Mouse (Mus musculus): ENCODE results near the gene Zg16. TPM values are rescaled to one million over a fixed set of nuclear protein-coding genes. Genes with fewer than 3 reads are reported as not detected.
A peak's percentile ranks its signal among the peaks of the same experiment; 100 is the strongest.

Gene Zg16
- total and polyA plus RNA-seq, 2 experiments from 2014 or later: not detected

- Histone ChIP-seq H3K4me2 (ENCODE audit: low read depth, low read length) (no peak overlapping the region), H3K4me1 (ENCODE audit: control insufficient read depth, insufficient read depth) (no peaks in the 10 kb centered on the region), H3K36me3 (replicated peaks; ENCODE audit: control insufficient read depth, insufficient read depth, low read length) (no peaks in the 10 kb centered on the region), H3K9ac (replicated peaks; ENCODE audit: low read depth, low read length) (no peak overlapping the region), H3K27me3 (ENCODE audit: control insufficient read depth, insufficient read depth, low read length) (no peaks in the 10 kb centered on the region), H3K9me3 (replicated peaks; ENCODE audit: control insufficient read depth, low read length) (no peaks in the 10 kb centered on the region), H3K27ac (ENCODE audit: low read depth) (no peak overlapping the region), H3K4me3 (ENCODE audit: low read depth, low read length) (no peak overlapping the region)
- no peak for ATAC-seq (ENCODE audit: insufficient read depth, low read depth)
- 74% methylated on average over 11 of the region's 11 CpGs for WGBS
- TF ChIP-seq EP300 (IDR thresholded peaks at IDR 0.05; ENCODE audit: low read depth) (no peak), CTCF (IDR thresholded peaks at IDR 0.05; ENCODE audit: low read depth) (no peak)
- no peak for DNase-seq (ENCODE audit: low spot score)
Measured at GRCm38 (mm10) chr7:127114920-127115319, 27.8 kb upstream of the Zg16 start.

- 40% methylated on average over 12 of the region's 12 CpGs for whole genome bisulfite sequencing
- no peak overlapping the region; the same call in 1 of the 2 replicates for H3K9ac ChIP-seq (replicated peaks; ENCODE audit: low read depth, low read length)
- no peak for ATAC-seq (ENCODE audit: insufficient read depth, low read depth)
Measured at GRCm38 (mm10) chr7:127113614-127114259, 26.6 kb upstream of the Zg16 start.

GRCm38 (mm10) chr7:127112921-127113597 is 25.9 kb upstream of the Zg16 start:
- ATAC-seq (ENCODE audit: insufficient read depth, low read depth) (no peak), DNase-seq (ENCODE audit: low spot score) (no peak)
- Histone ChIP-seq H3K27me3 (ENCODE audit: control insufficient read depth, insufficient read depth, low read length) (no peaks in the 10 kb centered on the region), H3K4me1 (ENCODE audit: control insufficient read depth, insufficient read depth) (no peaks in the 10 kb centered on the region), H3K36me3 (replicated peaks; ENCODE audit: control insufficient read depth, insufficient read depth, low read length) (no peaks in the 10 kb centered on the region), H3K9ac (replicated peaks; ENCODE audit: low read depth, low read length) (no peak overlapping the region; the same call in 1 of the 2 replicates), H3K4me3 (ENCODE audit: low read depth, low read length) (no peak overlapping the region), H3K4me2 (ENCODE audit: low read depth, low read length) (no peak overlapping the region), H3K27ac (ENCODE audit: low read depth) (no peak overlapping the region), H3K9me3 (replicated peaks; ENCODE audit: control insufficient read depth, low read length) (no peaks in the 10 kb centered on the region)
- 26% methylated on average over 9 of the region's 9 CpGs for WGBS
- TF ChIP-seq CTCF (IDR thresholded peaks at IDR 0.05; ENCODE audit: low read depth): no peak
- no peak for TF ChIP-seq EP300 (IDR thresholded peaks at IDR 0.05; ENCODE audit: low read depth)

More at GRCm38 (mm10) chr7:127113614-127114259, 26.6 kb upstream of the Zg16 start:
- H3K36me3 ChIP-seq (replicated peaks; ENCODE audit: control insufficient read depth, insufficient read depth, low read length): no peaks in the 10 kb centered on the region
- no peak for DNase-seq (ENCODE audit: low spot score)
- no peak overlapping the region for H3K27ac ChIP-seq (ENCODE audit: low read depth)
- no peak overlapping the region for H3K4me2 ChIP-seq (ENCODE audit: low read depth, low read length)
- H3K27me3 ChIP-seq (ENCODE audit: control insufficient read depth, insufficient read depth, low read length): no peaks in the 10 kb centered on the region
- no peaks in the 10 kb centered on the region for H3K9me3 ChIP-seq (replicated peaks; ENCODE audit: control insufficient read depth, low read length)
- H3K4me3 ChIP-seq (ENCODE audit: low read depth, low read length): no peak overlapping the region
- TF ChIP-seq CTCF (IDR thresholded peaks at IDR 0.05; ENCODE audit: low read depth): no peak
- TF ChIP-seq EP300 (IDR thresholded peaks at IDR 0.05; ENCODE audit: low read depth): no peak
- no peaks in the 10 kb centered on the region for H3K4me1 ChIP-seq (ENCODE audit: control insufficient read depth, insufficient read depth)

GRCm38 (mm10) chr7:127112251-127112841 is 25.2 kb upstream of the Zg16 start:
- 68% methylated on average over 12 of the region's 12 CpGs for WGBS
- H3K9ac ChIP-seq (replicated peaks; ENCODE audit: low read depth, low read length): no peak overlapping the region
- no peak overlapping the region for H3K27ac ChIP-seq (ENCODE audit: low read depth)
- no peak for DNase-seq (ENCODE audit: low spot score)
- ATAC-seq (ENCODE audit: insufficient read depth, low read depth): no peak
- H3K4me3 ChIP-seq (ENCODE audit: low read depth, low read length): no peak overlapping the region
- no peaks in the 10 kb centered on the region for H3K9me3 ChIP-seq (replicated peaks; ENCODE audit: control insufficient read depth, low read length)
- H3K4me2 ChIP-seq (ENCODE audit: low read depth, low read length): no peak overlapping the region
- no peaks in the 10 kb centered on the region for H3K36me3 ChIP-seq (replicated peaks; ENCODE audit: control insufficient read depth, insufficient read depth, low read length)
- H3K4me1 ChIP-seq (ENCODE audit: control insufficient read depth, insufficient read depth): no peaks in the 10 kb centered on the region
- TF ChIP-seq EP300 (IDR thresholded peaks at IDR 0.05; ENCODE audit: low read depth) (no peak), CTCF (IDR thresholded peaks at IDR 0.05; ENCODE audit: low read depth) (no peak)
- H3K27me3 ChIP-seq (ENCODE audit: control insufficient read depth, insufficient read depth, low read length): no peaks in the 10 kb centered on the region

GRCm38 (mm10) chr7:127111461-127111860 is 24.3 kb upstream of the Zg16 start:
- H3K36me3 ChIP-seq (replicated peaks; ENCODE audit: control insufficient read depth, insufficient read depth, low read length): no peaks in the 10 kb centered on the region
- H3K4me1 ChIP-seq (ENCODE audit: control insufficient read depth, insufficient read depth): no peaks in the 10 kb centered on the region
- no peak overlapping the region for H3K4me2 ChIP-seq (ENCODE audit: low read depth, low read length)
- WGBS: 36% methylated on average over 6 of the region's 6 CpGs
- H3K9ac ChIP-seq (replicated peaks; ENCODE audit: low read depth, low read length): no peak overlapping the region
- 0 out of 2 replicates have a peak, but pooled peaks have one; percentile 24 for ATAC-seq (ENCODE audit: insufficient read depth, low read depth)
- DNase-seq (ENCODE audit: low spot score): no peak
- no peaks in the 10 kb centered on the region for H3K27me3 ChIP-seq (ENCODE audit: control insufficient read depth, insufficient read depth, low read length)
- H3K27ac ChIP-seq (ENCODE audit: low read depth): no peak overlapping the region
- no peak overlapping the region for H3K4me3 ChIP-seq (ENCODE audit: low read depth, low read length)
- peak; percentile 49 for TF ChIP-seq CTCF (IDR thresholded peaks at IDR 0.05; ENCODE audit: low read depth)
- TF ChIP-seq EP300 (IDR thresholded peaks at IDR 0.05; ENCODE audit: low read depth): no peak
- no peaks in the 10 kb centered on the region for H3K9me3 ChIP-seq (replicated peaks; ENCODE audit: control insufficient read depth, low read length)

All from heart, postnatal 0 days (tissue).